Mouse (Mus musculus): ENCODE data around the gene Nmi.

GRCm38 (mm10) chr2:51911864-51912263, 61.4 kb downstream of the Nmi start:
- TF ChIP-seq TCF12 (IDR thresholded peaks at IDR 0.05; ENCODE audit: low read depth, low read length) (no peak), EP300 (IDR thresholded peaks at IDR 0.05; ENCODE audit: low read length) (no peak), POLR2AphosphoS2 (IDR thresholded peaks at IDR 0.05; ENCODE audit: low read depth, low read length) (no peak), POLR2A (IDR thresholded peaks at IDR 0.05; ENCODE audit: low read depth, low read length) (no peak), UBTF (IDR thresholded peaks at IDR 0.05; ENCODE audit: low read depth, low read length) (no peak), MXI1 (IDR thresholded peaks at IDR 0.05; ENCODE audit: low read depth, low read length) (no peak), RCOR1 (conservative IDR thresholded peaks at IDR 0.05; ENCODE audit: low read depth, low read length) (no peak), JUND (conservative IDR thresholded peaks at IDR 0.05; ENCODE audit: low read depth, low read length) (no peak), GABPA (IDR thresholded peaks at IDR 0.05; ENCODE audit: insufficient replicate concordance, low read depth, low read length) (no peak), MEF2A (IDR thresholded peaks at IDR 0.05; ENCODE audit: borderline replicate concordance, low read depth, low read length) (no peak), ELF1 (IDR thresholded peaks at IDR 0.05; ENCODE audit: low read depth, low read length) (no peak), USF1 (IDR thresholded peaks at IDR 0.05; ENCODE audit: low read depth, low read length) (no peak)
